Mouse (Mus musculus) thymus, postnatal 14 days (tissue): ENCODE results near the gene Plce1.
"Not testable (repeated sequence)": the region's sequence is repeated elsewhere in the genome, so short reads cannot be mapped to it uniquely, and the experiment has no call there.

Source experiments
- DNase-seq: peaks from one replicate; pipeline ENCODE4 v3.0.0; 2021

Gene Plce1

GRCm38 (mm10) chr19:38504597-38504996, 23.7 kb downstream of the Plce1 start:
- DNase-seq = no peak

- no peak for DNase-seq
Observed at GRCm38 (mm10) chr19:38506131-38506530, 25.2 kb downstream of the Plce1 start.

- no peak for DNase-seq
Observed at GRCm38 (mm10) chr19:38507251-38507965, 26.5 kb downstream of the Plce1 start.

- DNase-seq = no peak
Observed at GRCm38 (mm10) chr19:38507966-38508625, 27.2 kb downstream of the Plce1 start.

- no peak for DNase-seq
Observed at GRCm38 (mm10) chr19:38514417-38515184, 33.7 kb downstream of the Plce1 start.

GRCm38 (mm10) chr19:38526855-38527254, 45.9 kb downstream of the Plce1 start:
- no peak for DNase-seq

GRCm38 (mm10) chr19:38527475-38527874, 46.6 kb downstream of the Plce1 start:
- no peak for DNase-seq

- DNase-seq = no peak
Observed at GRCm38 (mm10) chr19:38533230-38533629, 52.3 kb downstream of the Plce1 start.

GRCm38 (mm10) chr19:38539338-38539737, 58.4 kb downstream of the Plce1 start:
- DNase-seq = no peak

- DNase-seq = no peak
Observed at GRCm38 (mm10) chr19:38540549-38540948, 59.6 kb downstream of the Plce1 start.

- DNase-seq = no peak
Observed at GRCm38 (mm10) chr19:38549487-38550058, 68.7 kb downstream of the Plce1 start.

GRCm38 (mm10) chr19:38553551-38553950, 72.6 kb downstream of the Plce1 start:
- DNase-seq = no peak

GRCm38 (mm10) chr19:38555399-38555798, 74.5 kb downstream of the Plce1 start:
- no peak for DNase-seq

- no peak for DNase-seq
Observed at GRCm38 (mm10) chr19:38558816-38559215, 77.9 kb downstream of the Plce1 start.

GRCm38 (mm10) chr19:38561887-38562286, 81.0 kb downstream of the Plce1 start:
- not testable (repeated sequence) for DNase-seq

GRCm38 (mm10) chr19:38566156-38566555, 85.2 kb downstream of the Plce1 start:
- DNase-seq = no peak

GRCm38 (mm10) chr19:38566752-38567151, 85.8 kb downstream of the Plce1 start:
- no peak for DNase-seq

- no peak for DNase-seq
Observed at GRCm38 (mm10) chr19:38567331-38567730, 86.4 kb downstream of the Plce1 start.

- DNase-seq = no peak
Observed at GRCm38 (mm10) chr19:38578554-38579146, 97.7 kb downstream of the Plce1 start.

GRCm38 (mm10) chr19:38582861-38583260, 102.0 kb downstream of the Plce1 start:
- no peak for DNase-seq

GRCm38 (mm10) chr19:38587559-38587958, 106.7 kb downstream of the Plce1 start:
- no peak for DNase-seq

GRCm38 (mm10) chr19:38589466-38589865, 108.6 kb downstream of the Plce1 start:
- no peak for DNase-seq

- DNase-seq = no peak
Observed at GRCm38 (mm10) chr19:38589941-38590340, 109.0 kb downstream of the Plce1 start.
